Mouse (Mus musculus): Measurements from ENCODE around the gene Tex45.
A peak's percentile ranks its signal among the peaks of the same experiment; 100 is the strongest.

Gene Tex45

GRCm38 (mm10) chr8:3536053-3536841 lies 65.6 kb downstream of the Tex45 start:
- peak; percentile 35 to 77 for DNase-seq (ENCODE audit: low spot score in 2 of 2)
